Mouse (Mus musculus) adrenal gland, adult 10 weeks (tissue): Measurements from ENCODE around the gene Frat2. TPM values are rescaled to one million over a fixed set of nuclear protein-coding genes. Genes with fewer than 3 reads are reported as not detected.

Experiments used
- polyA plus RNA-seq: library from polyadenylated mRNA; stranded (reverse); fragments of 350-450 nt; fragmentation: Illumina TruSeq; extraction: RNeasy Lipid Tissue Mini Kit (QIAGEN cat#74804); gene quantifications from one replicate; pipeline ENCODE4 v1.2.3, GENCODE M21; 2014; ENCODE audit warnings: low read depth, low replicate concordance

Frat2 gene
- polyA plus RNA-seq = 1.4 TPM

GRCm38 (mm10) chr19:41847992-41848851 is at the start of gene Frat2:
TSS of gene Frat2 (minus strand) at chr19:41848132.

DNA sequence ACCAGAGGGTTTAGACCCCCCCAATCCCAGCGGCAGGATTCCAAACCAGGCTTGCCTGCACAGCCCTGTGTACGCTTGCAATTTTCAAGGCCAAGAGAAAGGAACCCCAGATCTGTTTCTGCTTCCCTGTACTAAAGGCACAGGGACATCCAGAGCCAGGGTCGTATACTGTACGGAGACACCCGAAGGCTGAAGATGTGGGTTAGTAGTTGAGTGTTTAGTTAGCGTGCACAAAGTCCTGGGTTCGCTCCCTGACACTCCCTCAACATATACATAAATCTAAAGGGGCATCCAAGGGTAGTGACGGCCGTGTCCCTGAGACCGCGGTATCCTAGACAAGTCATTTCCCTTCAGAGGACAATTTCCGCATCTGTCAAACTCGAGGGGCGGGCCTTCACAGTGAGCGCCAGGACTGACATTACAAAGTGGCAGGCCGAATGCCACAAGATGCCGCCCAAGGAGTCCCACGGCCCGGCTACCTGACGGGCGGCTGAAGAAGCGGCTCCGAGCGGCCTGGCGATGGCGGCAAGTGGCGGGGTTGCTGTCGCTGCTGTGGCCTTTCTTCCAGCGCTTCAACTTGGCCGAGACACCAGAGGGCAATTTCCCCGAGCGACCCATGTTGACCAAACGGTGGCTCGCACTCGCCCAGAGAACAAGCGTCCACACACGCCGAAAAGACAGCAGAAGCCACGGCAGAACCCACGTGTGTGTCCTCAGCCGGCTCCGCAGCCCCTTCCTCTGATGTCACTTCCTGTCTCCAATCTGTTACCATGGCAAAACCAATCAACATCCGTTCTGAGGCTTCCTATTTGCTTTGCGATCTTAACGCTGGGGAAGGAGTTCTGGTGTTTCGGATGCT is 47.8 kb upstream of the Frat2 start, which contains the start of gene Rrp12:
Gene Rrp12, minus strand, starts transcription at position 714 of the 859 bp plus-strand sequence.

GRCm38 (mm10) chr19:41829381-41830105 is 18.4 kb downstream of the Frat2 start, which contains the start of gene Frat1:
TSS of gene Frat1 (plus strand) at chr19:41829970.

GRCm38 (mm10) chr19:41801742-41802369 is 46.1 kb downstream of the Frat2 start, which contains the start of gene Arhgap19:
TSS of gene Arhgap19 (minus strand) at chr19:41802047.

Other genes starting within 250 kb of the Frat2 start
- 0.41 TPM for gene Slit1, start 104.5 kb downstream of the Frat2 start, polyA plus RNA-seq
- gene Arhgap19, start 46.1 kb downstream of the Frat2 start, polyA plus RNA-seq = 5.7 TPM
- gene Frat1, start 18.2 kb downstream of the Frat2 start, polyA plus RNA-seq = 1.3 TPM
- 0.70 TPM for gene Rrp12, start 48.0 kb upstream of the Frat2 start, polyA plus RNA-seq
- 980 TPM for gene Pgam1, start 63.8 kb upstream of the Frat2 start, polyA plus RNA-seq
- gene Exosc1, start 85.3 kb upstream of the Frat2 start, polyA plus RNA-seq = 33.2 TPM
- 30.8 TPM for gene Zdhhc16, start 85.3 kb upstream of the Frat2 start, polyA plus RNA-seq
- 13.2 TPM for gene Mms19, start 133.0 kb upstream of the Frat2 start, polyA plus RNA-seq
- gene Ubtd1, start 133.6 kb upstream of the Frat2 start, polyA plus RNA-seq = 0.52 TPM
- gene Ankrd2, start 187.9 kb upstream of the Frat2 start, polyA plus RNA-seq = not detected
- 0.35 TPM for gene Hoga1, start 197.5 kb upstream of the Frat2 start, polyA plus RNA-seq
- not detected for gene 4933411K16Rik, start 204.1 kb upstream of the Frat2 start, polyA plus RNA-seq
- gene Morn4, start 238.2 kb upstream of the Frat2 start, polyA plus RNA-seq = 2.4 TPM
- 13.7 TPM for gene Pi4k2a, start 242.3 kb upstream of the Frat2 start, polyA plus RNA-seq